Mouse (Mus musculus) kidney, adult 18-20 months (tissue): Measurements from ENCODE around the gene Sec24c.
"Not testable (repeated sequence)": the region's sequence is repeated elsewhere in the genome, so short reads cannot be mapped to it uniquely, and the experiment has no call there.

Source experiments
- DNase-seq: peaks from one replicate; pipeline ENCODE4 v3.0.0; 2021

Sec24c gene

DNA sequence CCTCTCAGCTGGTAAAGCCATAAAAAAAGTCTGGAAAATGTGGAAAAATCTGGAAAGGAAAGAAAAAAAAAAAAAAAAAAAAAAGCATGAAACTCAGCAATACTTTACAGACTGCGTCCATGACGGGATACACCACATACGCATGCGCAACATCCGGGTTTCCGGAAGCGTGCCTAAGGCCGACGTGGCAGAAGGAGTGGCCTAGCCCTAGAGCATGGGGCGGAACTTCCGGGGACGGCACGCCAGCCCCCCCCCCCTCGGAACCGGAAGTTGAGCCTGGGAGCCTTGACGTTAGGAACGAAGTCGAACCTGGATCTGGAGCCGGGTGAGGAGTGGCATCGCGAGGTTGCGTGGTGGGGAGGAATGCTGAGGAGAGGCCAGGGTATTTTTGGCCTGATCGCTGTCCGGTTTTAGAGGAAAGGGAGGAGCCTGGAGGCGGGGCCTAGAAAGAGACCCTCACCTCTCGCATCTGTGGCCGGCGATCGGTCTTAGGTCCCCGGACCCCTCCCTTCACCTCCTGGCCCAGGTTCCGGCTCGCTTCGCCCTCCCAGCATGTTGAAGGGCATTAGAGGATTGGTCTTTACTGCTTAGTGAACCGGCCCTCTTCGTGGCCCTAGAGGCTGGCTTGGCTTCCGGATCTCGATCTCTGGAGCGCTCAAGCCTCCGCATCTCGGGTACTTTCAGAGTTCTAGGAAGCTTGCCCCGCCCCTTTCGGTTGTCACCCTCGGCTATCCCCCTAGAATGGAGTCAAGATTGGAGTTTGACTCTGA lies at the start of gene Sec24c:
Gene Sec24c, plus strand, starts transcription at position 245 of the 770 bp plus-strand sequence.
- DNase-seq: peak; percentile 95

DNA sequence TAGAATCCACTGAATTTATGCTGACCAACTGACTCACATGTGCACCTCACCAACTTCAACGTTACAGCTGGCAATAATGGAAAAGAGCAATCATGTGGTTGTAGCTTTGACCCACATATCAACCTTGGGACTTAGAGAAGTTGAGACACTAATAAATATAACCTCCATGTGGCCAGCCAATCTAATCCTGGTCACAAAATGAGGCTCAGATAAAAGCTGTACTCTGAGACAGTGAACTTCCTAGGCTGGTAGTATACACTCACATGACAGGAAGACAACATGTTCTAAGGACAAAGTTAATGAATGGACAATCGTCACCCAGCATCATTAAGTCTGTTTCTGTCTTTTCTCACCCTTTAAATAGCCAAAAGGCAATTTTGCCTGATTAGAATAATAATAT lies 47.7 kb upstream of the Sec24c start:
- DNase-seq: no peak

DNA sequence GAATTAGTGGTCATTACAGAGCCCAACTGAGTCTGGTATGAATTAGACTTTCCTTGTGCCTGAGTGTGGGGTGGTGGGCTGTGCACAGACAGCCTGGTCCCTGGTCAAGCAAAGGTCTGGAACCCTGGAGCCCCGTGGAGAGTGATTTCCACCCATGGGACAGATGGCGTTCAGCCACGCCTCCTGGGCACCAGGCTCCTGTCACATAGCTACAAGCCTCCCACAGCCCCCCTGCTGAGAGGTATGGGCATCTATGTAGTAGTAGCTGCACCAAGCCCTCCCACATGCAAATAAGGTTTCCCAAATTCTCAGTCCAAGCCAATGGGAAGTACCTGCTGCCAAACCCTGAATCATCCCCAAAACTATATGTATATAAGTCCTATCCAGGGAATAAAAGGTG lies 47.1 kb upstream of the Sec24c start:
- no peak for DNase-seq

DNA sequence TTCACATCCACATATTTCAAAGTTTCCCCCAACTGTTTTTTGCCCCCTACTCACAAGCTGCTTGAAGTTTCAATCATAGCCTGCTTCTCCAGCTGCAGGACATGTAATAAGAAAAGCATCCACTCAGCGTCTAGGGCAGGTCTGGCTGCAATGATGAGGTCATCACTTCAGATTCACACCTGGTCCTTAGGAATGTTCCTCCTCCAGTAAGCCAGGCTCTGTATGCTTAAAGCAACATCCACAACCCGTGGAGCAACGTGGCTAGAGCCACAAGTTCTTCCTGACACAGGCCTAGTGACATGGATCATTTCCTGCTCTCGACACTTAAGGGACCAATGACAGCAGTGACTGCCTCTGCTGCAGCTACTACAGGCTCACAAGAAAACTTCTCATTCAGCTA lies 42.9 kb upstream of the Sec24c start:
- no peak for DNase-seq

DNA sequence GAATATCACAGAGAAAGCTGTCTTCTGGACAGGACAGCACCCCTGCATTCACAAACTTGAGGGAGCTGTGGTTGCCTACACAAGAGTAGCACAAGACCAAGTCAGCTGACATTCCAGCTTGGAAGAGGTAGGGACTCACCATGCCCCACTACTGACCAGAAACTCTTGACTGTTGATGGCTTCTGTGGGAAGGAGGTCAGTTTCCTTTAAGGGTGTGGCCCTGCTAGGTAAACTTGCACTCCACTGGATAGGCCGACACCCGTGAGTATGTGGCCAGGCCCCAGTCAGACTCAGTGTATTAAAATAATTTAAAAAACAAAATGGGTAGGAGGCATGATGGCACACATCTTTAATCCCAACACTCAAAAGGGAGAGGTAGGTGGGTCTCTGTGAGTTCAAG lies 38.6 kb upstream of the Sec24c start:
- no peak for DNase-seq

DNA sequence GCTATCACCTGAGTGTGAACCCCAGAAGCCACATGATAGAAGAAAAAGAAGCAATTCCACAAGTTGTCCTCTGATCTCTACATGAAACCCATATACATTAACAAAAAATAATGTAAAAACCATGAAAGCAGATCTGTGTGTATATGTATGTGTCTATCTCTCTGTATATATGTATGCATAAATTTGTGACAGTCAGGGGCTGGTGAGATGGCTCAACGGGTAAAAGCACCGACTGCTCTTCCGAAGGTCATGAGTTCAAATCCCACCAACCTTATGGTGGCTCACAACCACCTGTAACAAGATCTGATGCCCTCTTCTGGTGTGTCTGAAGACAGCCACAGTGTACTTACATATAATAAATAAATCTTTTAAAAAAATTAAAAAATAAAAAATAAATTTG lies 37.1 kb upstream of the Sec24c start:
- DNase-seq: not testable (repeated sequence)

DNA sequence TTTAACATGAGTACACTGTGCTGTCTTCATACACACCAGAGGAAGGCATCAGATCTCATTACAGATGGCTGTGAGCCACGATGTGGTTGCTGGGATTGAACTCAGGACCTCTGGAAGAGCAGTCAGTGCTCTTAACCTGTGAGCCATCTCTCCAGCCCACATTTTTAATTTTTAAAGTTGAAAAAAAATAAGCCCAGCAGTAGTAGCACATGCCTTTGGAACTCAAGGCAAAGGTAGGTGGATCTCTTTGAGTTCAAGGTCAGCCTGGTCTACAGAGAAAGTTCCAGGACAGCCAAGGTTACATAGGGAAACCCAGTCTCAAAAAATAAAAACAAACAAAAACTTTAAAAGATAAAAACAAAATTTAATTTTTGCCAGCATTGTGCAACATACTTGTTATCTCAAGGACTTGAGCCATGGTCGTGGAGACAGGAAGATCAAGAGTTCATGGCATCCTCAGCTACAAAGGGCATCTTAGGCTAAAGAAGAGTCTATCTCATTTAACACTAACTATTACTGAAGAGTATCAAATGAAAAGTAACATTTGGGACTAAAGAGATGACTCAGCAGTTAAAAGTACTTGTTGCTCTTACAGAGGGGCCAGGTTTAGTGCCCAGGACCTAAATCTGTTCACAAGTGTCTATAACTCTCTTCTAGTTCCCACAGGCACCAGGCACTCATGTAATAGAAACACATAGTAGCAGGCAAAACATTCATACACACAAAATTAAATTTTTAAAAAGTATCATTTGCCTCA lies 36.1 kb upstream of the Sec24c start:
- DNase-seq: no peak

DNA sequence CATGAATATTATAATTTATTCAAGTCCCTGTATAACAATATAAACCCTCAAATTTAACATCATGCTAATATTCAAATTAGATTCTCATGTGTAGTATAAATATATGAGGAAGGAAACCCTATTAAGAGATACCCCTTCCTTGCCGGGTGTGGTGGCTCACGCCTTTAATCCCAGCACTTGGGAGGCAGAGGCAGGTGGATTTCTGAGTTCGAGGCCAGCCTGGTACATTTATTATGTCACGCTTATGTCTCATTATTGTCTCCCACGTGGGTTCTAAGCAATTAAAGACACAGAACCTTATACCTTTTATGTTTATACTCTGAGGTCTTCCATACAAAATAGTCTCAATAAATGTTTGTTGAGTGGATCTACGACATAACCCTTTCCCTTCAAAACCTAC lies 35.4 kb upstream of the Sec24c start:
- DNase-seq: no peak

DNA sequence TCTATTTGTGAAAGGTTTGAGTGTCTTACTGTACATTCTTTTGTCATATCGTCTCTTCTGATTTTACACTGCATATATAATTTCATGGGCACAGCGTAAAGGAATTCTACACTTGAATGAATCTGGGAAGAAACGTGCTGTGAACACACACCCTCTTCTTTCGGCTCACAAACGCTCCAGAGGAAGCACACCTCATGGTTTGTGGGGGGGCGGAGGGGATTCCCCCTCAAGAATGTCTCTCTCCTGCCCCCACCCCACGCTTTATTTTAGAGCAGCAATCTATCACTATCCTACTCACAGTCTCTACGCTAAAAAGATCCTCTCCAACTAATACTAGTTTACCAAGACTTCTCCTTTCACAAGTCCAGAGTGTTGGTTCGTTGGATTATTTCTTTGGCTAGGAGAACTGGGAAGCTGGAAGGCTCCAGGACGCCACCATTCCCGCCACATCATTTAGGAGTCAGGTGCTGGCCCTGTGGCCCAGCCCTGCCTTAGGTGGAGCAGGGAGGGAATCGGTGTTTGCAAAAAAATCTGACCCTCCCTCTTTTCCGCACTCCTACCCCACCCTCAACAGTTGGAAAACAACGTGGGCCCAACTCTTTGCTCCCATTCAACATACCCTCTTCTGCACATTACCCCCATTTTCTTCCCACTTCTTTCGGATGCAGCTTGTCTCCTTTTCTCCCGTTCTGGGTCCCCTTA lies 34.0 kb upstream of the Sec24c start:
- DNase-seq: no peak

DNA sequence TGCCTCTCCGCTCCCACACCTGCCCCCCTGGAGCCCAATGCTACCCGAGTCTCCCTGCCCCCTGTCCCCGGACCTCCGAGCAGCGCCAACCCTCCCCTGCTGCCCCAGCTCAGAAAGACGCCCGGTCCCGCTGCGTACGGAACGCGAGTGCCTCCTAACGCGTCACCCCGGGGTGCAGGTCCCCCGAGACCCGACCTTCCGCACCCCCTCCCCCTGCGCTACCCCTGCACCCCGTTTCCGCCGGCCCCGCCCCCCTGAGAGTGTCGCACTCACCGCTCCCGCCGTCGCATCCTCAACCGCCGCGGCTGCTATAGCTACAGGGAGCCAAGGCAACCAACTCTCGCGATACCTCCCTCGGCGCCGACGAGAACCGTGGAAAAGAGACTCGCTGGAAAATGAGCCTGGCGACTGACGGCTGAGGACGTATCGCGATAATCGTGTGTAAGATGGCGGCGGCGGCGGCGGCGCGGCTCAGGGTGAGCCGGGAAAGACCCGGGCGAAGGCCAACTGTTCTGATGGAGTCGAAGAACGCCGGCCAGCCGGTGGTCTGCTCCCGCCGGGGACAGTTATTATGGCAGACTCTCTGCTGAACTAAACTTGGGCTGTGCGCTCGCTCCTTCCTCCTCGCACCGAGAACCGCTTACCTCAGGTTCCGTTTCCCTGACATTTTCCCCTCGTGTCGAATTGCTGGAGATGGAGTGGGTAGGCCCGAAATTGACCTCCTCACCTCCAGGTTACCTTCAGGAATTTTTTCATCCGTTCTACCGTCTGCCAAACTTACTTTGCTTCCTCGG lies 33.3 kb upstream of the Sec24c start, which contains the start of gene Usp54:
Gene Usp54, minus strand, starts transcription at position 420 of the 794 bp plus-strand sequence.
- DNase-seq: peak; percentile 97

DNA sequence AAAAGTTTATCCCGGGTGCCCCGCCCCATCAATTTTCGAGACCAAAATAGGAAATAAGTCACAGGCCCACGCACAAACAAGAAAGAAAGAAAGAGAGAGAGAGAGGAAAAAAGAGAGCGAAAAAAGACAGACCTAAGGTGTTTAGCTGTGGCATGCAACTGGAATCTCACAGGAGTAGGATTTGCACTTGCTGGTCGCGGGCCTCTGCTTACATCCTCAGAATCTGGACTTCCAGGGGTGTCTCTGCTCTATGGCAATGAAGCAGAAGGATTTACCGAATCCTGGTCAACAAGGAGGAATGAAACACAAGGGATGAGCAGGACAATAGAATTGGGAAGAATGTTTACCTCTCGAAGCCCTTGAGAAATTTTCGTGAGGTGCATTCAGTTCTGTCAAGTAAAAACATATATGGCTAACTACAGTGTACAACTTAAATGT lies 32.7 kb upstream of the Sec24c start:
- DNase-seq: no peak

DNA sequence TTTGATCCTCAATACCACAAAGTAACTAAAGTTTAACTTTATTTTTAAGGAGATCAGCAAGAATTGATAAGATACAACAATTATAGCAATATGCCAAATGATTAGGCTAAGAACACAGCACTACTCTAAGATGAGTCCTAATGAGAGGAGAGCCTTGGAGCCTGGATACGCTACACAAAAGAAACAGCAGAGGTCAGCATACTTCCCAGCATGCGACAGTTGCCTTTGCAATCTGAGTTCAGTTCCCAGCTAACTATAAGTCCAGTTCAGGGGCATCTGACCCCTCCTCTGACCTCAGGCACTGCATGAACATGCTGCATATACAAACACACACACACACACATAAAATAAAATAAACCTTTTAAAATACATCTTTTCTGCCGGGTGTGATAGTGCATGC lies 28.6 kb upstream of the Sec24c start:
- DNase-seq: no peak

DNA sequence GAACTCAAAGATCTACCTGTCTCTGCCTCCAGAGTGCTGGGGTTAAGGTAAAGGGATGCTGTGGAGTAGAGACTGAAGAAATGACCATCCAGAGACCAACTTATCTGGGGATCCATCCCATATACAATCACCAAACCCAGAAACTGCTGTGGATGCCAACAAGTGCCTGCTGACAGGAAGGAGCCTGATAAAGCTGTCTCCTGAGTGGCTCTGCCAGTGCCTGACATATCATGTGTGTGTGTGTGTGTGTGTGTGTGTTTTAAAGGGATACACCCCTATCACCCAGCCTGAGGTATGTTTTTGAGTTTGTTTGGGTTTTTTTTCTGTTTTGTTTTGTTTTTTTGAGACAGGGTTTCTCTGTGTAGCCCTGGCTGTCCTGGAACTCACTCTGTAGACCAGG lies 27.7 kb upstream of the Sec24c start:
- no peak for DNase-seq

DNA sequence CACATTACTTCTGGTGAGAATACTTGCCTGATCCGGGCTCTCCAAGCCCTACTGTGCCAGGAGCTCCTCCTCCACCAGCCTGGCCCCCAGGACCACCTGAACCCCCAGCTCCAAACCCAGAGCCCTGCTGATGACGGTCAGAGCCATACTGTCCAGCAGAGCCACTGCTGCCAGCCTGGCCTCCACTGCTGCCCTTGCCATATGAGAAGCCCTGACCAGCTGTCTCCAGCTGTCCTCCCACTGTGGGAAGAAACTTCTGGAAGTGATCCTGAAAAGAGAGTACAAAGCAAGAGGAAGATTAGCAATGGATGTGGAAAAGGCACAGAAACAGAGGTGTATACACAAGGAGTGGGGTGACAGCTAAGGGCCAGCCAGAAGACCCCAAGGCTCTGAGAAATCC lies 23.1 kb upstream of the Sec24c start:
- no peak for DNase-seq

DNA sequence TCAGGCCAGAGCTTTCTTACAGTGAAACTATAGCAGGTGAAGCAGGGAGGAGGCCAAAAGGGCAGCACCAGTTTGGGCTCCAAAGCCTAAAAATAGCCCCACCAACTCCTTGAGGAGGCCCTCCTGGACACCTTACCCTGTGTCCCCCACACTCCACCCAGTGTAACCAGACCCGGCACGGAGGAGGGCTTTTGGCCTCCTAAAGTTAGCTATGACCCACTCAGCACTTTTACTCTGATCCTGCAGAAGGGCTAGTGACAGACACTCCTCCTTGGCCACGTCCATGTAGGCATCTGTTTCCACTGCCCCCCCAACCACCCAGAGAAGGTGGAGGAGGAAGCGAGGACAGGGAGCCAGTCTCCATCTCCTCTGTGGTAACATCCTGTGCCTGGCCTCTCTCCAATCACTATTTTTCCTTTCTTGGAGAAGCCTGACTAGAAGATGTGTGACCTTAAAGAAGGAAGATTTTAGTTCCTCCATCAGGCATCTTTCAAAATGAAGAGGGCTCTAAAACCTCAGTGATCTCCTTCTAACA lies 22.3 kb upstream of the Sec24c start:
- no peak for DNase-seq

DNA sequence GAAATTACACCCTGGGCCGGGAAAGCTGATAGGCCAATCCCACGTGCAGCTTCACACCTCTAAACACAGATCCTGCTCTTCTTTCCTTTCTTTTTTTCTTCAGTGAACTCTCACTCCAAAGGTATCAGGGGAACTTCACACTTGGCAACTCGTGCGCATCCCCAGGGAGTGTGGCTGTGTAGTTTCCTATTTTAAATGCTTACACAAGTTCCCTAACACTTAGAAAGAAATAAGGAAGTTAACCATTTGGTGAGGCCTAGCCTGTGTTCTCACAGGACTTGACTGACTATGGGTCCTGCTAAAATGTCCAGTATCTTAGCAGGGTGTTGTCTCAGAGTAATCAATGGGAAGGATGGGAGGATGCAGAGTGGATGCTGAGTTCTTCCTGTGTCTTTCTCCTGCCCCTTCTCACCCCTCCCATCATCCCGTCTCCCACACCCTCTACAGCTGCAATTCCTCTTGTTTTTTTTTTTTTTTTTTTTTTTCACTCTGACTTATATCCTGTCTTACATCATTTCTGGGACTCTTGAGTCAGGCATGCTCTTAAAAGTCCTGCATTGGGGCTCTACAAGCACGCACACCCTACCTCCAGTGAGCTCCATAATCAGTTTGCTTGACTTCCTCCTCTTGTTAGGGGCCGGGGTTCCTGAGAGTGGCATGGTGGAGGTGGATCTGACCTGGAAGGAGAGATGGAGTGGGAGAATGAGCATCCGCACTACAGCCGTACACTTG lies 19.3 kb upstream of the Sec24c start:
- no peak for DNase-seq

DNA sequence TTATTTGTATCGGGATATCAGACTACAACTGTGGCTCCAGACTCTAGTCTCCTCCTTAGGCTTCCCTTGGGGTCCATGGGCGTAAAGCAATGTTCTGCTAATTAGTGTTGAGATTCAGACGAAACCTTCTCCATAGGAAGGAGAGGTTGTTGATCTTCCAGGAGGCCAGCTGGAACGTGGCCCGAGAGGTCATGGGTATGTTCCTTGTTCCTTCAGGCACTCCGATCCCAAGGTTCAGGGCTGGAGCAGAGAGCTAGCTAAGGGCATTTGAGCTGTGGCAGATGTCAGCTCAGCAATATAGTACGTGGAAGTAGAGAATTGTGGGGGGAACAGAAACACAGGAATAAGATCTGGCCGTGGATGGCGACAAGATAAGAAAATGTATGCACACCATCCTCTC lies 18.4 kb upstream of the Sec24c start:
- no peak for DNase-seq

DNA sequence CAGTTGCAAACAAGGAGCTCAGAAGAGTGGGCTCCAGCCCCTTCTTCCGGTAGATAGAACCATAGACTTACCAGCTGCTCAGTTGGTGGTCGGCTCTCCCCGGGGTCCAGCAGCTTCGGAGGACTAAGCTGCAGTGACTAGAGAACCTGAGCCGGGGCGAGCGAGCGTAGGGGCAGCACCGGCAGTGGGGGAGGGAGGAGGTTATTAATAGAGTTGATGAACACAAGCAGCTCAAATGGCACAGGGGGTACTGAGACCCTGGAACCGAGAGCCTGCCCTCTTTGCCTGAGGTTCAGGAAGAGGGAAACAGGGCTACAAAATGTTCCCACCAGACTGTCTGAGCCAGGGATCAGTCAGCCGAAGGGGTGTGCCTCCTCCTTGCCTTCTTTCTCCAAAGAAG lies 17.7 kb upstream of the Sec24c start, which contains the start of gene Myoz1:
Gene Myoz1, minus strand, starts transcription at position 180 of the 400 bp plus-strand sequence.
- DNase-seq: no peak

DNA sequence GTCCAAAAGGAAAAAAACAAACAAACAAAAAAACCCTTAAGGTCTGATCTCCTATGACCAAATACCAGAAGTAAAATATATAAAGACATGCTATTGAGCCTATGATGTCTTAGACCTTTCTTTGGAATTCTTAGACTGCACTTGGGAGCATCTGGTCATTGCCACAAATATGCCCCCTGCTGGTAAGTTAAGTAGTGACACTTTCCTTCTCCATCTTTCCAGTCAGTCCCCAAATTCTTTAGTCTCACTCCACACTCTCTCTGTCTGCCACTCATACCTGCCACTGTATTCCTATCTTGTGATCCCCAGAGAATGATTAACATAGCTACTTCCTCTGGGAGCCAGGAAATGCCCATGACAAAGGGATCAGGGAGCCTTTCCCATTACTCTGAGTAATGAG lies 15.8 kb upstream of the Sec24c start:
- no peak for DNase-seq

DNA sequence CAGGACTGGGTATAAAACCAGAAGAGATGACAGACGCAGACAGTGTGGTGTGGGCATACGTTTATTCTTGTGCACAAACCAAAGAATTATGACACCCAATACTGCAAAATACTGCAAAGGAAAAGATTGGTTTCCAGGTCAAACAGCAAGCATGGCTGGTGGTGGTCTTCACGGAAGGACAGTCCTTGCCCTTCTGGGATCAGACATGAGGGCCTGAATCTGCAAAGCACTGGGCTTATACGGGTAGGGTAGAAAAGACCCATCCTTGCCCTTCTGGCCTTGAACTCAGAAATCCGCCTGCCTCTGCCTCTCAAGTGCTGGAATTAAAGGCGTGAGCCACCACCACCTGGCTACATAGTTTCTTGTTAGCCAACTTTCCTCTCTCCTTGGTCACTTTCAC lies 15.2 kb upstream of the Sec24c start:
- no peak for DNase-seq

DNA sequence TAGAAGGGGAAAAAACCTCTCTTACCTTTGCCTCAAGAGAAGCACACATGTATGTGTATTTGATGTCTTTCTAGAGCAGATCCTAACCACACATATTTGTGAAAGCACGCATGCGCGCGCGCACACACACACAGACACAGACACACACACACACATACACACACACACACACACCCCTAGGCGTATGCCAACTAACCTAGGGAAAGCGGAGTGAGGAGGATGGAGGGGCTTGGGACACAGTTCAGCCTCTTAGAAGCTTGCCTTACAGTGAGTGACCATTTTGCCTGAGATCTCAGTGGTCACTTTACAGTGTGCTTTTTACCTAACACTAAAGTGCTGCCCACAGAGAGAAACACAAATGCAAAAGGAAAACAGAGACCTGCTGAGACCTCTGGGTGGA lies 14.4 kb upstream of the Sec24c start:
- no peak for DNase-seq
